Mouse (Mus musculus) stomach, embryonic 14.5 days (tissue): ENCODE data around the gene Map3k21. TPM values are rescaled to one million over a fixed set of nuclear protein-coding genes. Genes with fewer than 3 reads are reported as not detected.

Experiments
- ATAC-seq: fragments of 200-750 bp; cut with Nextera tagmentation; 2 replicates; pipeline ENCODE4 v1.8.0; 2017; ENCODE audit warnings: low read depth, moderate TSS enrichment; ENCODE audit not compliant: insufficient number of reproducible peaks, insufficient read depth, low FRiP score
- H3K27ac ChIP-seq: fragments of 300-500 bp; sonication (generic); 2 replicates; pipeline ENCODE4 v1.5.1; 2014; ENCODE audit warnings: mild to moderate bottlenecking, low read length, moderate library complexity, mixed read lengths
- H3K27me3 ChIP-seq: fragments of 300-500 bp; sonication (generic); 2 replicates; pipeline ENCODE4 v1.6.1; 2014; ENCODE audit warnings: low read length, control low read depth, mixed read lengths; ENCODE audit not compliant: control insufficient read depth, insufficient read depth
- H3K36me3 ChIP-seq: fragments of 300-500 bp; sonication (generic); 2 replicates; pipeline ENCODE4 v1.6.1; 2014; ENCODE audit warnings: mild to moderate bottlenecking, control low read depth, low read length, moderate library complexity, mixed read lengths; ENCODE audit not compliant: control insufficient read depth, insufficient read depth
- H3K4me1 ChIP-seq: fragments of 300-500 bp; sonication (generic); 2 replicates; pipeline ENCODE4 v1.6.1; 2014; ENCODE audit warnings: low read length, control low read depth, mixed read lengths; ENCODE audit not compliant: control insufficient read depth, insufficient read depth
- H3K4me2 ChIP-seq: fragments of 300-500 bp; sonication (generic); replicated peaks from 2 replicates; pipeline ENCODE4 v1.6.1; 2014; ENCODE audit warnings: low read depth, low read length, control low read depth
- H3K4me3 ChIP-seq: fragments of 300-500 bp; sonication (generic); 2 replicates; pipeline ENCODE4 v1.5.1; 2014; ENCODE audit warnings: low read depth, low read length, control low read depth
- H3K9ac ChIP-seq: fragments of 300-500 bp; sonication (generic); replicated peaks from 2 replicates; pipeline ENCODE4 v1.6.1; 2014; ENCODE audit warnings: low read depth, mild to moderate bottlenecking, control low read depth, low read length, moderate library complexity, mixed read lengths
- H3K9me3 ChIP-seq: fragments of 300-500 bp; sonication (generic); 2 replicates; pipeline ENCODE4 v1.6.1; 2016; ENCODE audit warnings: low read depth, low read length, control low read depth; ENCODE audit not compliant: control insufficient read depth
- WGBS: fragments of 180-500 bp; shearing (Covaris S2); extraction: QIAGEN DNeasy Blood & Tissue Kit; methylation state at CpG from one replicate; pipeline ENCODE4 v1.1.7; 2014; 5-methylcytosine and 5-hydroxymethylcytosine counted together
- polyA plus RNA-seq: library from polyadenylated mRNA; unstranded; fragments of >200 nt; fragmentation: Nextera tagmentation; extraction: Ambion mirVana; gene quantifications from 2 replicates; pipeline ENCODE4 v1.2.1, GENCODE M21; 2014

Map3k21 gene
- polyA plus RNA-seq, 1 experiment from 2014 or later, result 1.0 TPM

GRCm38 (mm10) chr8:125905341-125905740 is 4.9 kb upstream of the Map3k21 start:
- H3K9me3 ChIP-seq, result no peaks in the 10 kb centered on the region
- H3K27me3 ChIP-seq, result peaks cover 13% of the 10 kb centered on the region; the same call in 1 of the 2 replicates
- H3K9ac ChIP-seq, result no peak overlapping the region
- H3K4me3 ChIP-seq, result no peak overlapping the region
- no peaks in the 10 kb centered on the region for H3K4me1 ChIP-seq
- no peak overlapping the region for H3K4me2 ChIP-seq
- no peaks in the 10 kb centered on the region for H3K36me3 ChIP-seq
- 69% methylated on average over 2 of the region's 2 CpGs for WGBS
- ATAC-seq, result no peak
- no peak overlapping the region for H3K27ac ChIP-seq

- Histone ChIP-seq H3K4me1 (peaks cover 4% of the 10 kb centered on the region; the same call in 1 of the 2 replicates), H3K4me3 (no peak overlapping the region), H3K4me2 (no peak overlapping the region), H3K9ac (no peak overlapping the region), H3K27ac (no peak overlapping the region), H3K9me3 (no peaks in the 10 kb centered on the region), H3K36me3 (no peaks in the 10 kb centered on the region), H3K27me3 (peaks cover 29% of the 10 kb centered on the region)
- 72% methylated on average over 2 of the region's 2 CpGs for WGBS
- ATAC-seq, result no peak
These were observed 2.9 kb upstream of the Map3k21 start for GRCm38 (mm10) chr8:125907311-125907710.

GRCm38 (mm10) chr8:125909661-125910364 is 437 bp upstream of the Map3k21 start:
- Histone ChIP-seq H3K4me3 (peak overlapping the region; percentile 52), H3K4me2 (peak overlapping the region; percentile 97), H3K4me1 (peaks cover 4% of the 10 kb centered on the region; the same call in 1 of the 2 replicates), H3K27ac (no peak overlapping the region), H3K9me3 (no peaks in the 10 kb centered on the region), H3K36me3 (no peaks in the 10 kb centered on the region), H3K27me3 (peaks cover 36% of the 10 kb centered on the region), H3K9ac (no peak overlapping the region)
- peak; percentile 92 for ATAC-seq
- 4% methylated on average over 30 of the region's 30 CpGs for WGBS

DNA sequence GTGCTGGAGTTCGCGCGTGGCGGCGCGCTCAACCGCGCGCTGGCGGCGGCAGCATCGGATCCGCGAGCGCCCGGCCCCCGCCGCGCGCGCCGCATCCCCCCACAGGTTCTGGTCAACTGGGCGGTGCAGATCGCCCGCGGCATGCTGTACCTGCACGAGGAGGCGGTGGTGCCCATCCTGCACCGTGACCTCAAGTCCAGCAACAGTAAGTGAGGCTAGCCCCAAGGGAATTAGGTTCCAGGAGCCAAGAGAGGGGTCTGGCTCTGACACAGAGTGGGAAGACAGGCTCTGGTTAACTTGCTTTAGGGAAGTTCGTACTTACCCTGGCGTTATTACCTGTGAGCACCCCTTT is 955 bp downstream of the Map3k21 start:
- Histone ChIP-seq H3K9ac (no peak overlapping the region; the same call in 1 of the 2 replicates), H3K4me3 (peak overlapping the region; percentile 52), H3K9me3 (no peaks in the 10 kb centered on the region), H3K4me2 (peak overlapping the region; percentile 97), H3K36me3 (no peaks in the 10 kb centered on the region), H3K27ac (no peak overlapping the region), H3K4me1 (peaks cover 4% of the 10 kb centered on the region; the same call in 1 of the 2 replicates), H3K27me3 (peaks cover 36% of the 10 kb centered on the region)
- WGBS, result 1% methylated on average over 31 of the region's 31 CpGs
- ATAC-seq, result no peak

DNA sequence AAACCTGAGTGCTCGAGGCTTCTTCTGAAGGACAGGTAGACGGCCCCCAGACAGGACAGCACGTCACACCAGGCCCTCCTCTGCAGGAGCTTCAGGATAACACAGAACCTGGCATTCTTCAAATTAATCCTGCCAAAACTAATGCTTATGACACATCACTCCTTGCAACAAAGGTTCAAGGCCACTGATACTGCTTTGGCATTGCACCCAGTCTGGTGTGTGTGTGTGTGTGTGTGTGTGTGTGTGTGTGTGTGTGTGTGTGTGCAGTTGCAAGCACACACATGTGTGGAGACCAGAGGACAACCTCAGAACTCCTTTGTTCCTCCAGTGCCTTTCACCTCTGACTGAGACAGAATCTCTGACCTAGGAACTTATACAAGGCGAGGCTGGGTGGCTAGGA is 3.0 kb downstream of the Map3k21 start:
- Histone ChIP-seq H3K9ac (no peak overlapping the region), H3K4me1 (peaks cover 4% of the 10 kb centered on the region; the same call in 1 of the 2 replicates), H3K4me2 (no peak overlapping the region), H3K27ac (no peak overlapping the region), H3K9me3 (no peaks in the 10 kb centered on the region), H3K36me3 (no peaks in the 10 kb centered on the region), H3K27me3 (peaks cover 36% of the 10 kb centered on the region), H3K4me3 (no peak overlapping the region)
- no peak for ATAC-seq
- 81% methylated on average over 4 of the region's 4 CpGs for WGBS

DNA sequence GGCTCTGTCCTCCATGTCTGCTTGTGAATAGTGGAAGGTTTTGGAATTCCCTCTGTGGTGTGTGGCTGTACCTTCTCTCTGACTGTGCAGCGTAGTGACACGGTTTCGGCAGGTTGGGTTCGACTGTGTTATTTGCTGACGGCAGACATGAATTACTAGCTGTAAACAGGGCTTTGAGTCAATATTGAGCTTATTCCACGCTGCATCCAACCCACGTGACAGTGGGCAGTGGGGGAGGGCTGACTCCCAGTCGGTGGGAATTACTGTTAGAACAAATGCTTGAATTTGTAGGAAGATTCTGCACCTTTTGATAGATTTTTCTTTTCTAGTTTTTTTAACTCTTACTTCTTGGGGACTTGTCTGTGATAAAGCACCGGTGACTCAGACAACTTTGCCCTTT is 4.1 kb downstream of the Map3k21 start:
- Histone ChIP-seq H3K27me3 (peaks cover 29% of the 10 kb centered on the region), H3K4me2 (no peak overlapping the region)

GRCm38 (mm10) chr8:125917013-125917412 is 6.8 kb downstream of the Map3k21 start:
- 45% methylated on average over 10 of the region's 10 CpGs for WGBS
- no peaks in the 10 kb centered on the region for H3K4me1 ChIP-seq
- no peak overlapping the region for H3K9ac ChIP-seq
- H3K9me3 ChIP-seq, result no peaks in the 10 kb centered on the region
- no peaks in the 10 kb centered on the region for H3K36me3 ChIP-seq
- ATAC-seq, result peak; percentile 75; the same call in 1 of the 2 replicates
- no peak overlapping the region for H3K4me2 ChIP-seq
- H3K4me3 ChIP-seq, result no peak overlapping the region
- H3K27ac ChIP-seq, result no peak overlapping the region
- peaks cover 9% of the 10 kb centered on the region; the same call in 1 of the 2 replicates for H3K27me3 ChIP-seq

More for the DNA sequence above, 4.1 kb downstream of the Map3k21 start:
- no peak for ATAC-seq
- H3K27ac ChIP-seq, result no peak overlapping the region
- no peak overlapping the region for H3K4me3 ChIP-seq
- WGBS, result 58% methylated on average over 9 of the region's 9 CpGs
- H3K9ac ChIP-seq, result no peak overlapping the region
- peaks cover 4% of the 10 kb centered on the region; the same call in 1 of the 2 replicates for H3K4me1 ChIP-seq
- no peaks in the 10 kb centered on the region for H3K9me3 ChIP-seq
- no peaks in the 10 kb centered on the region for H3K36me3 ChIP-seq

DNA sequence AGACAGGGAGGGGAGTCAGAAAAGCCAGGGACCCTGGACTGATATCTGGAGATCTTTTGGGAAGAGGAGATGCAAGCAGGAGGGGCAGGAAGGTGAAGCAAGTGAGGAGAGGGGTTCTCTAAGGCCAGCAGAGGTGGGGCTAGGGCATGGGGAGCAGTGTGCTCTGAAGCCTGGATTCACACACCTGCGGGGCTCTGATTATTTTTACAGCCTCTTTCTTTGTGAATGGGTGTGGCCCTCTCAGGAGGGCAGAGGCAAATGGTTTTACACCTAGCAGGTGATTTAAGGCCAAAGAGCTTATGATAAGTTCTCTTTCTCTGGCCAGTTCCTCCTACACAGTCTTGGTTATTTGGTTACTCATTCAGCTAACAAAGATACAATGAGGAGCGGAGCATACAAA is 8.5 kb downstream of the Map3k21 start:
- no peaks in the 10 kb centered on the region for H3K4me1 ChIP-seq
- no peaks in the 10 kb centered on the region for H3K27me3 ChIP-seq
- H3K9me3 ChIP-seq, result no peaks in the 10 kb centered on the region
- H3K36me3 ChIP-seq, result no peaks in the 10 kb centered on the region
- 39% methylated on average over 2 of the region's 2 CpGs for WGBS
- H3K4me3 ChIP-seq, result no peak overlapping the region
- peak; percentile 51 for ATAC-seq
- H3K27ac ChIP-seq, result peak overlapping the region; percentile 56; the same call in 1 of the 2 replicates
- H3K4me2 ChIP-seq, result no peak overlapping the region
- H3K9ac ChIP-seq, result no peak overlapping the region
